Mouse (Mus musculus) kidney, postnatal 14 days (tissue): Measurements from ENCODE around the gene Olfr295.

Source experiments
- DNase-seq: peaks from one replicate; pipeline ENCODE4 v3.0.0; 2022; ENCODE audit warnings: mixed read lengths

Gene Olfr295

DNA sequence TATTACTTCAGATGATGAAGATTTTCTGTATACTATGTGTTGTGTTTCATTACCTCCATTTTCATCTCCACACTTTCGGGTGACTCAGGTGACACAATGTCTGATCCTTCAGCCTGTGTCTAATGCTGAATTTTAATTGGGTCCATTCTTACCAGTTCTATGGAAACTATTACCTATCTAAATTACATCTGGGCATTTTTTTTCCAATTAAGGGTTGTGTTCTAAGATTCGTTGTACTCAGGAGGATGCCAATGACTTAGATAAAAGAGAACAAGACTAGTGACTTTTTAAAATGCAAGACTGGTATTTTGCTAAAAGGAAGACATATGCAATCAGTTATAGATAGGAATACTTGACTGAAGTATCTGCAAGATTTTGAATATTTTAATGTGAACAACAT, at the start of gene Olfr295:
Gene Olfr295, plus strand, starts transcription at position 301 of the 400 bp plus-strand sequence.
- no peak for DNase-seq

GRCm38 (mm10) chr7:86616543-86616942, 32.9 kb downstream of the Olfr295 start, which contains the start of gene Olfr294:
Gene Olfr294 (minus strand): TSS chr7:86616643.
- DNase-seq, result no peak
